Mouse (Mus musculus) effector memory CD4-positive, alpha-beta T cell, adult 7 months (primary cell): Measurements from ENCODE around the gene Fbxl20. TPM values are rescaled to one million over a fixed set of nuclear protein-coding genes. Genes with fewer than 3 reads are reported as not detected.

Source experiments
- polyA plus RNA-seq: library from polyadenylated mRNA; unstranded; fragments of 100-300 nt; shearing (Covaris generic); gene quantifications from one replicate; pipeline ENCODE4 v1.2.1, GENCODE M21; 2017

The Fbxl20 gene
- 28.8 TPM for polyA plus RNA-seq

DNA sequence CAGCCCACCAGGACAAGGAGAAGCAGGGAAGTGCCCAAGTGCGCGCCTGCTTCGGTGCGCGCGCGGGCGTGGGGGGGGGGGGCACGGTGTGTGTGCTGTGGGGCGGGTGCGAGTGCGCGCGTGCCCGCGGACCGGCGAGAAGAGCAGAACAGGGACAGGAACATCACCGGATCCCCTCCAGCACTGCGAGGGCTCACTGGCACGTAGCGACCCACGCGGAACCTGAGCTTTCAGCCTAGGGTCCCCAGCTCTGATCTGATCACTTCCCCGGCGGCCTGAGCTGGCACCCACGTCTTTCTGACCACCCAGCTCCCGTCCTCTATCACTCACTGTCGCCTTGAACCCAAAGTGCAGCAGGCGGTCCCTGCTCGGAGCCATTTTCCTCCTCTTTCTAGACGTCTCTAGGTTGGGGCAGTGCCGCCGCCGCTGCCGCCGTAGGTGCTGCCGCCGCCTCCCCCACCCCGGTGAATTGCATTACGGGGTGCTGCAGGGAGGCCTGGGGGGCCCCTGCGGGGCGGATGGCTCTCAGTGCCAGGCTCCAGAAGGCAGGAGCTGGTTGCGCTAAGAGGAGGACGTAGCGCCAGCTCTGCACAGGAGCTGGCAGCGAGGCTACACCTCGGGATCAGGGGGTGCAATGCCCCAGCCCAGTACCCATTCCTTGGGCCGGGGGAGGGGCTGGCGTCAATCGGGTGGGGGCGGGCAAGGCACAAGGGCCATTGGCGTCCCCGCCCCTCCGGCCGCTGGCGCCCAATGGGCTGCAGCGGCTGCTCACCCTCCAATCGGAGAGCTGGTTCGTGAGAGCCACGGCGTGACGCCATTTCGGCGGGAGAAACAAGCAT is at the start of gene Fbxl20:
TSS of gene Fbxl20 (minus strand) at position 618 of the 839 bp plus-strand sequence.

DNA sequence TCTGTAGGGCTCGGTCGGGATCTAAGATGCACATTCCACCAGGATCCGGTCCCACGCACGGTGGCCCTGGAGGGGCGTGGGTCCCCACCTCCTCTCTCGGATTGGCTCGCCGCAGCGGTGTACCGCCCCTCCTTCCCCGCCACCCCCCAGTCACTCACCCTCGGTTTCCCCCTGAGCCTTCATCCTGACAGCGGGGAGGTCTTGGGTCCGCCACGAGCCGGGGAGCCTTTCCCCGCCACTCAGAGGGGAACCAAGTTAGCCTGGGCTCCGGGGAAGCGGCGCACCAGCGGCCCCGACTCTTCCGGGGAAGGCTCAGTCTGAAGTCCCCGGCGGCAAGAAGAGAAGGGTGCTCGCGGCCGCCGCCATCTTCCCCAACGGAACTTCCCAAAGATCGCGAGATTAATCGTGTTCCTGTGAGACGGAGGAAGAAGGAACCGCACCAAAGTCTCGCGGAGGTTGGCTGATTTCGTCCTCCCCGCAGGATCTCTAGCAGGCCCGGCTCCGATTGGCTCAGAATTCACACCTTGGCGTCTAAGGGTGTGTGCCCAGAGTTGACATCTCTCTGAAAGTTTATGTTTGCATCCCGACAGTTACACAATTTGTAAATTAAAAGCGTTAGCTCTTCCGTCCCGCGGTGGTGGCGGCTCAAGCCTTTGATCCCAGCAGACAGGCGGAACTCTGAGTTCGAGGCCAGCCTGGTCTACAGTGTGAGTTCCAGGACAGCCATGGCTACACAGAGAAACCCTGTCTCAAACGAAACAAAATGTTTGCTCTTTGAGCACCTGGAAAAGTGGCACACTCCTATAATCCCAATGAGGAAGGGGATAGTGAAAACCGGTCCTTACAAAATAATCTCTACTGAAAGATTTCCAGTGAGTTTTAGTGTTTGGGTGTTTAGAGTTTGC is 43.0 kb upstream of the Fbxl20 start, which contains the start of gene Med1:
TSS of gene Med1 (minus strand) at position 393 of the 905 bp plus-strand sequence.

DNA sequence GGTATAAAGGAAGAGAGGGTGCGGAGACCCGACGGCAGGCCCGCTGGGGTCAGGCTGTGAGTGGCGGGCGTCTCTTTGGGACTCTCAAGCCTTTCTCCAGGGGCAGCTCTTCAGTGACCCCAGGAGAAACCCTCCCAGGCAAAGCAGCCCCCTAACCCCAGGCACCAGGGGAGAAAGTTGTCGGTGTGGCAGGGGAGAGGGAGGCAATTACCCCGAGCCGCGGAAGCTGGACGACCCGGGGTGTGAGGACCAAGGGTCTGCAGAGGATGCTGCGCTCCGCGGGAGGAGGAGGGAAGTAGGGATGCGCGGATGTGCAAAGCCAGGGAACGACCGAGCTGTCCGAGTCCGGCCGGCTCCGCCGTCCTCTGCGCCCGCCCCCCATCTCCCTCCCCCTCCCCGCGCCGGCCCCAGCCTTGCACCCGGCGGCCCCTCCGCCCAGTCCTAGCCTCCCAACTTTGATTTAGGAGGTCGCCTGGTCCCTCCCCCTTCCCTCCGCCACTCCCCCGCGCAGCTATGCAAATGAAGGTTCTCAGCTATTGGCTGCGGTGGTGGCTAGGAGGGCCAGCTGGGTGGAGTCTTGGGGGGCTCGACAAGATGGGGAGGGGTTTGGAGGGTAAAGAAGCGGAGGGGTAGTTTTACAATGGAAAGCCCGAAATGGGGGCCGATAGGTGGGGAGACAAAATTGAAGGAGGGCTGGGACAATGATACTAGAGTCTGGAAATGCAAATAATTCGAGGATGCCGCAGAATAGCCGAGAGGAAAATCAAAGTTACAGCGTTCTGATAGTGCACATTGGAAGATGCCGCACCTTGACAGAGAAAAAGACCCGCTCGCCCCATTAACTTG is 97.0 kb downstream of the Fbxl20 start, which contains the start of gene Stac2:
TSS of gene Stac2 (minus strand) at position 474 of the 846 bp plus-strand sequence.

Other genes with a start within 250 kb of the Fbxl20 start
- gene Plxdc1, start 164.0 kb downstream of the Fbxl20 start, polyA plus RNA-seq: 2.2 TPM
- gene Arl5c, start 154.2 kb downstream of the Fbxl20 start, polyA plus RNA-seq: 116 TPM
- 14.7 TPM for gene Cacnb1, start 127.4 kb downstream of the Fbxl20 start, polyA plus RNA-seq
- gene Rpl19, start 123.7 kb downstream of the Fbxl20 start, polyA plus RNA-seq: 1,592 TPM
- gene Stac2, start 96.9 kb downstream of the Fbxl20 start, polyA plus RNA-seq: 0.16 TPM
- gene Med1, start 42.9 kb upstream of the Fbxl20 start, polyA plus RNA-seq: 66.4 TPM
- gene Cdk12, start 52.7 kb upstream of the Fbxl20 start, polyA plus RNA-seq: 16.3 TPM
- not detected for gene Neurod2, start 179.2 kb upstream of the Fbxl20 start, polyA plus RNA-seq
- 0.45 TPM for gene Ppp1r1b, start 198.0 kb upstream of the Fbxl20 start, polyA plus RNA-seq
- gene Stard3, start 208.0 kb upstream of the Fbxl20 start, polyA plus RNA-seq: 43.0 TPM
- not detected for gene Tcap, start 233.4 kb upstream of the Fbxl20 start, polyA plus RNA-seq
- gene Pnmt, start 236.0 kb upstream of the Fbxl20 start, polyA plus RNA-seq: not detected